Mouse (Mus musculus): Measurements from ENCODE around the gene Cabp1.

Gene Cabp1

DNA sequence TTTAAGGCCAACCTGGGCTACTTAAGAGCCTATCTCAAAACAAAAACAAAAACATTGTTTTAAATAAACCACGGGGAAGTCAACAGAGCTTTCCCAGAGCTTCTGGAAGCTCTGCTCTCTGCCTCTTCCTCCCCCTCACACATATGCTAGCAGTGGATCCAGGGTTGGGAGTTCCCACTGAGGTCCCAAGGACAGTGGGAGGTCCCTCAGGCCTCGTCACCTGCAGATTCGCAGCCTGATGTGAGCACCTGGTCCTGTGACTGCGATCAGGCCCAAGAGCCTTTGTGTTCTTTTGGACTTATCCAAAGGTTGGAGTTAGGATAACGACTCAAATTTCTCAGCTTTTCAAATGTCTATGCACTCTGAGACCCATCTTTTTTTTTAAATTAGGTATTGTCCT, 14.4 kb upstream of the Cabp1 start:
- 71% methylated on average over 5 of the region's 5 CpGs for WGBS

DNA sequence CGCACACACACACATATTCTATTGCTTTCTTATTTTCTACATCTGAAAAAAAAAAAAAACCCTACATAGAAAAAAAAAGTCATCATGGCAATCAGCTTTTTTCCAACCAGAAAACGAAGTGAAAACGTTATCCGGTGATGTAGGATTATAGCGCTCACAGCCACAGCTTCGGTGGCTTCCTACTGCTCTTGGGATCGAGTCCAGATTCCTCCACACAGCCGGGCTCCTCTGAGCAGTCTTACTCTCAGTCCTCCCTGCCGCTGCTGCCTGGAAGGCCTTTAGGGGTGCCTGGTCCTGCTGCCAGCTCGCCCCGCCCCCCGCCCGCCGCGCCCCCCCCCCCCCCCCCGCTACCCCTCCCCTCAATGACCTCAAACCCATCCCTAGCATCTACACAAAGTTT, 13.7 kb upstream of the Cabp1 start:
- 10% methylated on average over 9 of the region's 16 CpGs for WGBS

GRCm38 (mm10) chr5:115207244-115207643, 13.1 kb upstream of the Cabp1 start:
- 39% methylated on average over 5 of the region's 5 CpGs for WGBS

- WGBS = 6% methylated on average over 31 of the region's 31 CpGs
These were observed 10.6 kb upstream of the Cabp1 start for GRCm38 (mm10) chr5:115204562-115205311.

GRCm38 (mm10) chr5:115203735-115204561, 9.8 kb upstream of the Cabp1 start:
- 20% methylated on average over 23 of the region's 23 CpGs for WGBS

- WGBS = 9% methylated on average over 12 of the region's 12 CpGs
These were observed 543 bp upstream of the Cabp1 start for GRCm38 (mm10) chr5:115194626-115195221.

- WGBS = 1% methylated on average over 34 of the region's 34 CpGs
These were observed 955 bp downstream of the Cabp1 start for GRCm38 (mm10) chr5:115193226-115193625.

DNA sequence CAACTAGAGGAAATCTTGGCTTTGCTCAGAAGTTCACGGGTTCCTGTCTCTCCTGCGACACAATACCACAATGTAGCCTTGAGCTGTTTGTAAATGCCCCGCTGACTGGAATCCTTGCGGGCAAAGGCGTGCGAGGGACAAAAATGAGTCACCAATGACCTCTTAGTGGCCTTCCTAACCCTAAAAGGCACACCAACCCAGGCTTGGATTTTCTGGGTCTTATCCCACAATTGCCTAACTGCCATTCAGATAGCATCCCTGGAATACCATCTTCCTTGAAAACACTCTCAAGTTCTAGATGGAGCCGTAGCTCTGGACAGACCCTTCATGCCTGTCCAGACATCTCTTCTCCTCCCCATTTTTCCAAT, 1.4 kb downstream of the Cabp1 start:
- 9% methylated on average over 7 of the region's 7 CpGs for WGBS

GRCm38 (mm10) chr5:115191880-115192827, 2.0 kb downstream of the Cabp1 start:
- WGBS = 15% methylated on average over 29 of the region's 29 CpGs

DNA sequence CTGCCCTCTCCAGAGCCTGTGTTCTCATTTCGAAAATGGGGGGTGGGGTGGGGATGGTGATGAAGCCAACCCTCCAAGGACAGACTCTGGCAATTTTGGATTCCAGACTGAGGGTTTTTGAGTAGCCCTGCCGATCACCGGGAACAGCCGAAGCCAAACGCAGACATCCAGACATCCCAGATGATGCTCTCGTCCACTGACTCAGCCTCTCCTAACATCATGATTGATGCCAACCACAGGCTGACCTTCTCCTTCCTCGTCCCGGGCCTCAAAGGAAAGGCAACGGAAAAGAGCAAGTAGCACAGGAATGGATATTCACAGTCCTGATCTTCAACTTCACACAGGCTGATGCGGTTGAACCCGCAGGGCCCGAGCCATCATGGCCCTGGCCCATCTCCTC, 4.1 kb downstream of the Cabp1 start:
- WGBS = 78% methylated on average over 12 of the region's 12 CpGs

- WGBS = 43% methylated on average over 5 of the region's 5 CpGs
These were observed 5.4 kb downstream of the Cabp1 start for GRCm38 (mm10) chr5:115188824-115189223.

DNA sequence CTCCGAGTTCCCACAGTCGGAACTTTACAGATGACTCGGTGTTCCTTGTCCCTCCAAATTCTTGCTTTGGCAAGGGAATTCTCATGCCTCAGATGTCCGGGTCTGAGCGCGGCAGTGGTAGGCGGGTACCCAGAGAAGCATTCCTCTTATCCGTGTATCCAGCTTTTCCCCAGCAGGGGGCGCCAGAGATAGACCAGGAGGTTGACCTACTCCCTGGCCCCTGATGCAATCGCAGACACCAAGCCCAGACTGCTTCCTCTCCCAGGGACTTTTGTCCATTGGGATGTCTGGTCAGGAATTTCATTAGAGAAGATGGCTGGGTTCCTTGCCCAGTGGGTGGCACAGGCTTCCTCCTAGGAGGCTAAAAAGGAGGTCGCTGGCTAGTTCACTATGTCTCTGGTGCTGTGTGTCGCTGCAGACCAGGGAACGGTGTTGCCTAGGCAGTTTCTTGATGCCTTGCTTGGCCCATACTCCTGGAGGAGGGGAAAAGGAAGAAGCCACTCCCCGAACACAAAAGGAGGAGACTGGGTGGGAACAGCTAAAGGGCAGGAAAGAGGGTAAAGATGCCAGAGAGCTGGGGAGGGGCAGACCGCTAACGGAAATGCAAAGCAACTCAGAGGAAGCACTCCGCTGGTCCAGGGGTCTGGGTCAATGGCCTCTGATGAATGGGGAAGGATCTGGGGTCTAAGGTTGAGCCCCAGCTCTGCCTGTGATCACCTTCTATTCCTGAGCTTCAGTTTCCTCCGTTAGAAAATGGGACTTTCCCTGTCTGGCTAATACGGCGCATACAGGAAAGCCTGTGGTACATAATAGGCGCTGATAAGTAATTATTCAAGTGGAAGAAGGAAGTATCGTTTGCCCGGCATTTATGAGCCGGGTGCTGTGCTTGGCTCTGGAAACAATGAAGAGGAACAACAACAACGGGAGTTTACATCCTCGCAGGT, 6.7 kb downstream of the Cabp1 start:
- 21% methylated on average over 26 of the region's 26 CpGs for WGBS

- WGBS = 35% methylated on average over 17 of the region's 17 CpGs
These were observed 7.7 kb downstream of the Cabp1 start for GRCm38 (mm10) chr5:115186371-115187073.

GRCm38 (mm10) chr5:115184726-115185125, 9.5 kb downstream of the Cabp1 start:
- WGBS = 22% methylated on average over 15 of the region's 15 CpGs

GRCm38 (mm10) chr5:115183482-115183881, 10.7 kb downstream of the Cabp1 start:
- WGBS = 72% methylated on average over 10 of the region's 10 CpGs

DNA sequence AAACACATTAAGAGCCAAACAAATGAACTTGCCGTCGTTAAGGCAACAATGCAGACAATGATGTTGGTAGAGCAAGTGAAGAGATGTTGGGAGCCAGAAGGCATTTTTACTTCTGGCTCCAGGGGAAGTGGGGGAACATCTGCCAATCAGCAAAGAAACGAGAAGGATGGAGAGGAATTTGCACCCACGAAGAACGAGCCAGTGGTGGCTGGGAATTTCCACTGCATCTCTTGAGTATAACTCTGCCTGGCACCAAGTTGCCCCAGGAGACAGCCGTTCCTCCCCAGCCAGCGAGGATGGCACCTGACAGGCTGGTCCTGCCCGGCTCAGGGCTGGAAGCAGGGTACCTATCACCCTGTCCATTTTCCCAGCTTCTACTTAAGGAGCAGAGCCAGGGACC, 11.3 kb downstream of the Cabp1 start:
- WGBS = 41% methylated on average over 8 of the region's 8 CpGs

DNA sequence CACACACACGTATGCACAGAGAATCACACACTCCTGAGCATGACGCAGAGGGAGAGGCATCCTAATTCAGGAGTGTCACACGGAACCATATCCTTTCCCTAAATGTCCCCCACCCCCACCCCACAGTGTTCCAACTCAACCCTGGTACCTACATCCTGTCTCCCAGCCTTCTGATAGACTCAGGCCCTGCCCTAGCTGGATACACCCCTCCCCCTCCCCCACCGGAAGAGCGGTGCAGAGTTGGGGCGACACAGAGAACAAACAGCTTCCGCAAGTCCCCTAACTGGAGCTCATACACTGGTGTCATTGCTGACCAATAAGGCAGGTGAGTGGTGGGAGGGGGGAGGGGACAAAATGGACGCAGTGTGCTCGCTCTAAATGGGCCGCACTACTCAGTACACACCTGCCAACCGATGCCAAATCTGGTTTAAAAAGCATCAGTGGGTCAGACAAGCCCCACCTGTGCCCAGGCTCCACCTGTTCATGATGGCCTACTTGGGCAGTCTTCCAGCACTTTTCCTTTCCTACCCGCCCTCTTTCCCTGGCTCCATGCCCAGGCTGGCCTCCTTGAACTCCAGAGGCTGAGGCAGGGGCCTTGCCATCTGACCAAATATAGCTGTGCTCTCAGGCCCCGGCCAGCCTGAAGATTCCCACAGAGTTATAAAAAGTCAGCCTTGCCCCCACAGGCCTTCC, 12.8 kb downstream of the Cabp1 start:
- 65% methylated on average over 13 of the region's 13 CpGs for WGBS

GRCm38 (mm10) chr5:115179596-115179995, 14.6 kb downstream of the Cabp1 start:
- WGBS = 94% methylated on average over 11 of the region's 11 CpGs

- WGBS = 65% methylated on average over 6 of the region's 6 CpGs
These were observed 16.3 kb downstream of the Cabp1 start for GRCm38 (mm10) chr5:115177866-115178265.
